Mouse (Mus musculus) retina, adult 2 months (tissue): ENCODE results near the gene Fscn2.
"Not testable (repeated sequence)": the region's sequence is repeated elsewhere in the genome, so short reads cannot be mapped to it uniquely, and the experiment has no call there.

ENCODE experiments used
- DNase-seq: peaks from one replicate; pipeline ENCODE4 v3.0.0-alpha.2; 2012; ENCODE audit warnings: low read depth, low spot score

Gene Fscn2

DNA sequence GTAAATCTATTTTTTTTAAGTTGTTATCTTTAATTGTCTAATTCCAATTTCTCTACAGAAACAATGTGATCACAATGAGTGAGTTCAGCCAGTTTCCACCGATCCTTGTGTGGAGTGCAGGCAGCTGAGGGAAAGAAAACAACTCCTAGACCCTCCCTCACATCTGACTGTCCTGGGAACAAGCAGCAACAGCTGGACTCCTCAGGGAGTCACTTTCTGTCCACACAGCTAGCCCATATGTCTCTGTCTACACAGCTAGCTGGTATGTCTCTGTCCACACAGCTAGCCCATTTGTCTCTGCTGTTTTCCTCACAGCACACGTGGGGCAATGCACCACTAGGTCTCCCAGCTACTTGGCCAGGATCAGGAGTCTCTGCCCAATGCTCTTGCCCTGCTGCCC lies 36.3 kb downstream of the Fscn2 start:
- no peak for DNase-seq

DNA sequence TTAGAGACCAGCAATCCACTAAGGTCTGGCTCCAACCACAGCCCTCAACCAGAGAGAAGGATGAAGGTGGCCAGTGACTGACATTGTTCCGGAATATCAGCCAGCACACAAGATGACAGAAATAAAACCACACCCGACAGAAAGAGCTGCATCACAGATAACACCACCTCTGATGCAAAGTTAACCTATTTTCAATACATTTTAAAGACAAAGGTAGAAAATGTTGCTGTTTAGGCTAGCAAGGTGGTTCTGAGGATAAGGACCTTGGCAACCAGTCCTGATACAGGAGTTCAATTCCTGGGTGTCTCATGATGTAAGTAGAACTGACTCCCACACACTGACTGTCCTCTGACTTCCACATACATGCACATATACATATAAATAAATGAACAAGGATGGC lies 38.0 kb downstream of the Fscn2 start:
- DNase-seq: no peak

DNA sequence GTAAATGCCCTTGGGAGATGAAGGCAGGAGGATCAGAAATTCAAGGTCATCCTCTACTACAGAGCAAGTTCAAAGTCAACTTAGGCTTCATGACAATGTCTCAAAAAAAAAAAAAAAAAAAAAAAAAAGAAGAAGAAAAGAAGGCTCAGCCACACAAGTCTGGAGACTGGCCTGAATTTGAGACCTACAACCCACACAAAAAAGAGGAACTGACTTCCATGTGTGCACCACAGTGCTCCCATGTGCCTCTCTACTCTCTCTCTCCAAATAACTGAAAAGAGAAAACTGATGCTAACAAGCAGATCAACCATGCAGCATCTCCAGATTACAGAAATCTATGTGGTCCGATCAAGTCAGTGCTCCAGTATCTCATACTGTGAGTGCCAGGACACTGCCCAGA lies 43.5 kb downstream of the Fscn2 start:
- DNase-seq: no peak

DNA sequence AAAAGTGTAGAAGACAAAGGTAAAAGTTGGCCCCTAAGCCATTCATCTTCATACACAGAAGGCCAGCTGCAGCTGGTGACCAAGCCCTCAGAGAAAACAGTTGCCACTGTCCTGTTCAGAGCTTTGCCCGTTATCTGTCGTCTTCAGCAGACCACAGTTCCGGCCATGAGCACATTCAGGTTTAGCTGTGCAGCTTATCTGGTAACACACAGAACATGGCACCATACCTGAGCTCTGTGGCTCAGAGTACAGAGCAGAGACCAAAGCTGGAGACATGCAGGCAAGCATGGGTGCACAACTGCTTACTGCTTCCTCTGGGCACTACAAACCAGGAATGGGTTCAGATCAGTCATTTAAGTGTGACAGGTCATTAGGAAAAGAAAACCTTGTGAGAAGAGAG lies 44.5 kb downstream of the Fscn2 start:
- no peak for DNase-seq

DNA sequence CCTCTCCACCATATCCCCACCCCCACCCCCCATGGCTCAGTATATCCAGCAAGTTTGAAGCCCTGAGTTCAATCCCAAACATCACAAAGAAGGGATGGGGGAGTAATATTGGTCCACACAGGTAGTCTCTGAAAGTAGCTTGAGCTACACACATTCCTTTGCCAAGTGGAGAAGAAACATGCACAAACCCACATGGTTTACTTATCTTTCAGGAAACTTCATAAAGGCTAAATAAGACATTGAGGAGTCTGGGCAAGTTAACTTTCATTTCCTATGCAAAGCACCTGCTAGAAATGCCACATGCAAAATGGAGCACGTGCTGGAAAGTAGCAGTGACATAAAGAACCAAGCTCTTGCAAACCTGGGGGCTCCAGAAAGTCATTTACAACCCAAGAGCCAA lies 45.1 kb downstream of the Fscn2 start:
- no peak for DNase-seq

DNA sequence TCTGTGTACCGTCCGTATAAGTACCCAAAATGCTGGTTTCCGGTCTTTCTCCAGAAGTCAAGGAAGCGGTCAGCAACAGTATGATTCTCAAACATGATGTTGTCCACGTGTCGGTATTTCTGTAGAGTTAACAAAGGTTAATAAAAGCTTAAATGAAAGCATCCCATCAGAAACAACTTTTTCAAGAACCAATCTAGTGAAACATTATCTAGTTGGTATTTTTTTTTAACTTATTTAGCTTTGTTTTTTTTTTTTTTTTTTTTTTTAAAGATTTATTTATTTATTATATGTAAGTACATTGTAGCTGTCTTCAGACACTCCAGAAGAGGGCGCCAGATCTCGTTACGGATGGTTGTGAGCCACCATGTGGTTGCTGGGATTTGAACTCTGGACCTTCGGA lies 52.3 kb downstream of the Fscn2 start:
- DNase-seq: not testable (repeated sequence)
